Mouse (Mus musculus) kidney, adult 11 months (tissue): ENCODE measurements at regions not wholly inside any gene's neighbourhood (a gene's known extent, or its start where the extent isn't known, plus 50 kb on each side); places are given as distances from the start of the nearest gene placed in this dataset.
"Not testable (repeated sequence)": the region's sequence is repeated elsewhere in the genome, so short reads cannot be mapped to it uniquely, and the experiment has no call there.

Experiments used
- DNase-seq: peaks from one replicate; pipeline ENCODE4 v3.0.0; 2022

DNA sequence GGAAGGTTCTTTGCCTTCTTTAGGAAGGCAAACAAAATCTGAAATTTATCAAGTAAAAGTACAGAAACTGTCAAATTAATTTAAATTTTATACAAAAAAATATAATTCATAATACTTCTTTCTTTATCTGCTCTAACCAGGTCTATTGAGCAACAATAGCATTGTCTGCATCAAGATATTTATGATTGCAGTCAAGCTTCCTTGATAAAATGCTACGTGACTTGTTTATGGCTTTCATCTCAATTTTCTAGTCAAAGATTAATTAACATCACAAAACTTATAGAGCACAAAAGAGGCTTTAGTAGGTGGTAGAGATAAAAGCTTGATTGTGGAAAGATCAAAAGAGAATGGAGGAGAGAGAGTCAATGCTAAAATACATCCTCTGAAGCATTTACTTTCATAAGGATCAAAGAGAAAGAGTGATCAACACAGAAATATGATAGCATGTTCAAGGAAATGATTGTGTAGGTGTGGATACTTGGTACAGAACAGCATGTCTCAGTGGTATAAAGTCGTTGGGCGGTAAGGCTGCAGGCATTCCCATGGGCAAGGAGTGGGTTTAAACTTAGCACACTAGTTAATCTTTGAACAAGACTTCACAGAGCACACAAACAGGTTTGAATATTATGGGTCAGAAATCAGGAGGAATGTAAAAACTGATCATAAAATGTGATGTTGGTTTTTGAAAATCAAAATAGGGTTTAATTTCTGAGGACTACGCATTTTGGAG lies 164.3 kb upstream of the Speer4f2 start:
- peak; percentile 66 for DNase-seq

DNA sequence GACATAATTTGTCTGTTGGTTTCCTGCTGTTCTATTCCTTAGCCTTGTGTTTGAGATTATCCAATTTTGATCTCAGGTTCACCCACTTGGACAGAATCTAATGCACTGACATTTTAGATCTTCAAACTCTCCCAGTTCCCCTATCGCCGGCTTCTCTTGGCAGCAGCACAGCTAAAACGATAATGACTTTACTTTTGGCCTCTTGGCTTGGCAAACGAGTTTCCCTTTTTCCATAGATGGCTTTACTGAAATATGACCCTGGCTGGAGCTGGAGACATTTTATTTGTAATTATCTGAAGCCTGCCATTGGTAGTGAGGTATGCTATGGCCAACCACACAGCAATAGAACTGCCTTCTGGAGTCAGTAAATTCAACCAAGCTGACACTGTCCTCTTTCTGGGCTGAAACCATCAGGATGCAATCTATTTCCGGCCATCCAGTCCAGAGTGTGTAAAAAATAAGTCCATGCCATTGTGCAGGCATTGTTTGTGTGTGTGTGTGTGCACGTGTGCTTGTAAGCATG lies 162.2 kb upstream of the Speer4f2 start:
- no peak for DNase-seq

DNA sequence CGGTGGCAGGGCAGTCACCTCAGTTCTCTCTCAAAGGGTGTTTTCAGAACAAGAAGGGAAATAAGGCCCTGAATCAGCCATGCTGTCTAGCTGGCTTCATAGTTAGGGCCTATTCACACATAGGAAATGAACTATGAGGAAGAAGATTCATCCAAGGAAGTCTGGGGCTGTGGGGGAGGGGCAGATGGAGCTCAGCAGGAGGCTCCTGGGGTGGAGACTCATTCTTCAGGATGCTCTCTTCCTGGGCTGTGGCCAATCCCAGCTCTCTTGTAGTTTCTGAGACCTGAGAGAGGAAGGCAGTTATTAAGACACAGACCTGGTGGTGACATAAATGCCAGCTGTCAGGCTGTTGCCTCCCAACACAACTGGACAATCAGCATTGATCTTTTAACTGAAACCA lies 149.4 kb upstream of the Speer4f2 start:
- DNase-seq, result not testable (repeated sequence)

DNA sequence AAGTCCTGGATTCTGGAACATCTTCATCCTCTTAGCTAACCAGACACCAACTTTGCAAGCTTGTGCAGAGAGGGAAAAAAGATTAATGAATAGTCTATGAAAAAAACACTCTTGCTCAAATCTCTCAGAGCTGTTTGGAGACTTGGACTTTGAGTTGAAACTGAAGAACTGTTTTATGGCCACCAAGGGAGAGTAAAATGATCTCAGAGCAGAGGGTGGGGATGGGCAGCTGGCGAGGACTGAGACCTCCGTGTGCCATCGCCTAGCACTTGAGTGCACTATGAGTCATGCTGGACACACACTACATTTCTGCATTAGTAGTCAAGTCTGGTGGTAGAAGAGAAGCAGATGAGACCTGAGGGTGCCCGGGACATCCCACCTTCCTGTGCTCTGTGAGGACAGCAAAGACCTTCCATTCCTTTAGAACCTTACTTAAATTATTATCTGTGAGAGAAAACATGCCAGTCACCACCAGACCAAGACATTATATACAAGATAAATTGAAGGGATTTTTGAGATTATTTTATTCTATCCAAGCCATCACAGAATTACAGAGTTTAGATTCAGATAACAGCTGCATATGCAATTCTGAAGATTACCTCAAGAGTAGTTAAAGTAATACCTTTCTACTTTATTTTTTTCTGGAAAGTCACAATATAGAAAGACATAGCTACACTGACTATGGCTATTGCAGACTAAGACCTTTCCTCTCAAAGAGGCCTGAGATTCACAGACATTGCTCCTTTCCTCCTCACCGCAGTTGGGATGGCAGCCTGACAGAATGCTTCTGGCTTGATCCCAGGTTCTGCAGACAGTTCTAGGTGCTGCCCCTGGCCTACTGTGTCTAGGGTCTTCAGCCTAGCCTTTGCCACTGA lies 125.0 kb upstream of the Speer4f2 start:
- no peak for DNase-seq

DNA sequence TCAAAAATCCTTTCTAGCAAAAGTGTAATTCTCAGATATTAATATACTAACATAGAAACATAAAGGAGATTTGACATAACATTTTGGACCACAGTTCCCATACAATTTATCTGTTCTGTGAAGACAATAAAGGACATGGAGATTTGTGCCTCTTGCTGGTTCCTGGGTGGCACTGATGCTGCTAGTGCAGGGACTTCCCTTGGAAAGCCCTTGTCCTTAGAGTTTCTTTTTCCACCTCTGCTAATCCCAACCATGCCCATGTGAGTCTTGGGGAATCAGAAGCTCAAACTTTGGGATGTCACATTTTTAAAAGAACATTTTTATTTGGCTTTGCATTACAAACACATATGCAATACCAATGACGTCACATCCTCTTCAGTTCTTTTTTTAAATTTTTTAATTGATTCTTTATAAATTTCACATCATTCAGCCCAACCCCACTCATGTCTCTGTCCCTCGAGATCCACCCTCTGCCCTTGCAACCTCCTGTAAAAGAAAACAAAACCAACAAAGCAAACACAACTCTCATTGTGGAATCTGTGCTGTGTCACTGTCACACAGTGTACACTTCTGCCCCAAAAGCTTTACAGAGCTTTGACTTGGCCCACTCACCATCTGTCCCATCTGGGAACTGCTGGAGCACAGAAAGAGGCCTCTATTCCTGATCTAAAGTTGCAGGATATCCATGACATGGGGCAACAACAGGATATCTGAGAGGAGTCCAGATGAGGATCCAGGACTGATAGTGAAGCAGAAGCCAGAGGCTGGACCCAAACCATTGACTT lies 112.2 kb upstream of the Speer4f2 start:
- no peak for DNase-seq

DNA sequence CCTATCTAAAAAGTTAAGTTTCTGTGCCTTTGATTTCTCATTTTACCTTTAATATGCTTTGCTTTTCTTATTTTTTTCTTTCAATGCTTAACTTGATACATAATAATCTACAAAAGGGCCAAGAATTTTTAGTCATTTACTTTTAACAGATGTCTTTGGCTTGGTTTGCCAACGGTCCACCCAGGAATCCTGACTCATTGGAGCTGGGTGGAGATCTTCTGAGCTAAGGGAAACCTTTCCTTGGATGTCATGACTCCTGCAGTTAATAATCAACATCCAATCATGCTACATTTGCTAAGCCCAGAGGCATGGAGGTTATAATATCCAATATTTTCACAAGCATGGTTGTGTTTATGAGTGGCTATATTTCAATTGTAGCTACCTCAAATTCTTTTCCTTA lies 110.9 kb upstream of the Speer4f2 start:
- no peak for DNase-seq

DNA sequence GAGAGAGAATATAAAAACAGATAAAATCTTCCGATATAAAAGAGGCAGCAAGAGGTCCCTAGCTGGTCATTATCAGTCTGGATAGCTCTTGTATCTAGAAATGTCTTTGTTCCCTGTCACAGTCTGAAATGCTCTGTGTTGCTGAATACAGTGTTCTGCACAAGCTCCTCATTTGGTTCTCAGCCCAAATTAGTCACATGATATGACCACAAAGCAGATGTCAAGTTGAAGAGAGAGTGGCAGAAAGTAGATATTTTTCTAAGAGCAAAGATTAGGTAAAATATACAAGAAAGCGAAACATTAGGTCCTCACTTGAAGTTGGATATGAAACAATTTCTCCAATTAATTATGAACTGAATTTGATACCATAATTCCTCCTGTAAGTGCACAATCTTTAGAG lies 101.8 kb upstream of the Speer4f2 start:
- no peak for DNase-seq

DNA sequence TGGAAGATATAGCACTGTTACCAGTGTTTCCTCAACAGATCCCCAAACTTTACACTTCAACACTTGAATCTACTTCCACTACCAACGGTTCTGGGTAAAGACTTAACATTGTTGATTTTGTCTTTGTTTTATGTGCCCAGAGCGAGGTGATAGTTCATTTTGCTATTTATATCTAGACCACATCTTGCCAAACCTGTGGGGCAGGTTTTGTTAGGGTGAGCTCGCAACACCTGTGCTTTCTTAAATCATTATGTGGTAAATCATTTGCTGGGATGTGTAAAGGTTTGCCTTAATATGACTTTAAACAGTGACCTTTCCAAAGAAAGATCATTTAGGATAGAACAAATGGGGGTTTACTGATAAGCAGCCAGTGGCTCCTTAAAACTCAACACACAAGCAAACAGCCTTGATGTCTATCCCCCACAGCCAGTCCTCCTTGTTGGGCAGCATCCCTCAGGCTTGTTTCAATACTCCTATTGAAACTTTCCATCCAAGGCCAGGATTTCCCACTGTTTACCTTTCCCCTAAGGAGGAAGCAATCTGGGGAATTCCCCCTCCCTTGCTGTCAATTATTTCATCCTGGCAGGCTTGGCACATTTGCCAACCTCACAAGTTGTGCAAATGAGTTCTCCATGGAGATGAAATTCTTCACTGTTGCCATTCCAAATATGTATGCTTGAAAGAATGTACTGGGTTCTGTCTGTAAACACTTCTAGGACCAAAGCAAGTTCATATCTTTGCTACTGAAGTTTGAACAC lies 101.1 kb upstream of the Speer4f2 start:
- DNase-seq, result peak; percentile 72

DNA sequence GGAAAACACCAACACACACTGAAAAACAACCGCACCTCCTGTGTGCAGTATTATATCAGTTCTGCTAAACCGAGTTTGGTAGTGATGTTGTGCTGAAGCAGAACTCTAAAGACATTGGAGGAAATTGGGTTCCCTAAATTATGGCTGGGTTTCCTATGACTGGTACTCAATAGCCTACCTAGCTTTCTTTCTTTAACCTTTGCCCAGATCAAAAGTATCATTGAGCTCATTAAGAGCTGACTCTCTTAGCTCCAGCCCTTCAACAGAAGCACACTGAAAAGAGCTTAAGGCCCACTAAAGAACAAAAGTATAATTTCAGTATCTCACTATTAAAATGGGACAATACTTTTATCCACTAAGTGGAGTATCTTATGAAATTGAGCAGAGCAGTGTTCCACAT lies 97.6 kb upstream of the Speer4f2 start:
- DNase-seq, result no peak

DNA sequence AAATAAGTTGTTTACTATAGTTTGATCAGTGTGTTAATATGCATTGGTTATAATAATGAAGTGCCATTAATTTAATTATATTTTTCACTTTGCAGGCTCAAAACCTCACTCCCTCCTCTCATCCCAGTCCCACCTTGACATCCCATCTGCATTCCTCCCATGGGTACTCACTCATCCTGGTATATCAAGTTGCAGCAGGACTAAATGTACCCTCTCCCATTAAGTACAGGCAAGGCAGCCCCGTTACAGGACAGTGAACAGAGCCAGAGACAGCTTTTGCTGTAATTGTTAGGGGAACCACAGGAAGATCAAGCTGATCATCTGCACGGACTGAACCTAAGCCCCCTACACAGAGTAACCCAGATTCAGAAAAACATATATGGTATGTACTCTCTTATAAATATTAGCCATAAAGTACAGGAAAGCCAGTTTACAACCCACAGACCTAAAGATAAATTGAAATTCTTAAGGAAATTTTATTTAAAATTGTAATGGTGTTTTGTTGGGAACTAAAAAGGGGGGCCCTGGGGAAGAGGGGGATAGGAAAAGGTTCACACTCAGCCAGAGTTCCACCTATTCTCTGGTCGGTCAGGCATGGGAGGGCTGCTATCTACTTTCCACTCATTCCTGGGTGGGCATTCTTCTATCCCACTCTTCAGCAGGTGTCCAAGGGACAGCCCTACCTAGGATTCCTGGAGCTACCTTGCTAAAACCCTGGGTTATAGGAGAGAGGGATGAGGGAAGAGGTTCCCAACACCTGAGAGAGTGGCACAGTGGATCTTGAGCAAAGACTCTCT lies 96.0 kb upstream of the Speer4f2 start:
- no peak for DNase-seq

DNA sequence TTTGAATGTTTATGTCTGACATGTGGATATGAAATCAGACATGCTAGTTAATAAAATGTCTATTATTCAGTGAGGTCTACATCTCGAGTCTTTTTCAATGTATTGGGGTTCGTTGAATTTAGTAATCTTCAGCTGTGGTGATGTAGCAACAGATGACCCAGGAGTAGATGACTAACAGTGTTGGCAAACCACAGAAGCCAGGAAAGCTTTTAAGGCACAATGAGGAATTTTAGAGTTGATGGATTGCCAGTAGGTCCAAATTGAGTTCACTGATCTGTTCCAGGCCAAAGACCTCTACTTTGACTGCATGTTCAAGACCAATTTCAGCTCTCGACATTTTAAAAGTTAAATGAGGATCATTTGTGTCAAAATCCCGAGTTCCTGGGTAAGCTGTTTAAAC lies 92.8 kb upstream of the Speer4f2 start:
- no peak for DNase-seq

DNA sequence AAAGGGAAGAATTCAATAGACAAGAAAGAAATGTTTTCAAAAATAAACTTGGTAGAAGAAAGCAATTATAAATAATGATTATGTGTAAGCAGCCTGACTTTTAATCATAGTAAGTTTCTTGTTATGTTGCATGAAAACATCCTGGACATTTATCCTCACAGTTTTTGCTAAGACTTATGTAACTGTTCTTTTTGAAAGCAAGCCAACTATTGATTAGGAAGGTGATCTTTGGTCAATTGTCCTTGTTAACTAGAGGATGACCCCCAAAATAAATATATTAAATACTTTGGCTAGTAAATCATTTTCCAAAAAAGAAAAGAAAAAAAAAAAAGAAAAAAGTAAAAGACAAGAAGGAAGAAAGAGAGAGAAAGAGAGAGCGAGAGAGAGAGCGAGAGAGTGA lies 92.0 kb upstream of the Speer4f2 start:
- DNase-seq, result no peak

DNA sequence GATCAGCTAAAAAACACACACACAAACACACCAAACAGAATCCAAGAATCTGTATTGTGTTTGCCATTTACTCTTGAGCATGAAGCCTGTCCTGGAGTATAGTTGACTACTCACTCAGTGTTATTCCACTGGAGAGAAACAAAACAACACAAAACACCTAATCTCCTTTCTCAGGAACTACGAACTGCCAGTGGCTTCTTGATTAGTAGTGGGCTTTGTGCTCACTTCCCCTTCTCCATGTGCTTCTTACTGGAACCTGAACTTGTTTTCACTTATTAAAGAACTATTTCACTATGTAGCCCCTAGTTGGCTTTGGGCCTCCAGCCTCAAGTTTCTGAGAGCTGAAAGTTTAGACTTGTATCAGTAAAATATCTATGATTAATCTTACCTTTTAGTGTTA lies 84.0 kb upstream of the Speer4f2 start:
- no peak for DNase-seq

DNA sequence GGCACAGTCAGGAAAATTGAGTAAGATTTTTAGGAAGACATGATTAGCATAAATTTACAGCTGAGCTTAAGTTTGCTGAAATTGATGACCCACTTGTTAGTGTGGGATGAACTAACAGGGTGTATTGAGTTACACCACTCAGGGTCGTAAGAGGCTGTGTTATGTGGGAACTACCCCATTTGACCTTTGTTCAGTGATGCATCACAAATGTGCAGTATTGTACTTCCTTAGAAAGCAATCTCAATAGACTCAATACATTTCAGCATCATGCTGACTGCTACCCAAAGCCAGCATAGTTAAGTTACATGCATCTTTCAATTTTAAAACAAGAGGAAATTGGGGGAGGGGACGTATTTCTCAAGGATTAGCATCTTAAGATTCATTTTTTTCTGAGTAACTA lies 80.4 kb upstream of the Speer4f2 start:
- no peak for DNase-seq

DNA sequence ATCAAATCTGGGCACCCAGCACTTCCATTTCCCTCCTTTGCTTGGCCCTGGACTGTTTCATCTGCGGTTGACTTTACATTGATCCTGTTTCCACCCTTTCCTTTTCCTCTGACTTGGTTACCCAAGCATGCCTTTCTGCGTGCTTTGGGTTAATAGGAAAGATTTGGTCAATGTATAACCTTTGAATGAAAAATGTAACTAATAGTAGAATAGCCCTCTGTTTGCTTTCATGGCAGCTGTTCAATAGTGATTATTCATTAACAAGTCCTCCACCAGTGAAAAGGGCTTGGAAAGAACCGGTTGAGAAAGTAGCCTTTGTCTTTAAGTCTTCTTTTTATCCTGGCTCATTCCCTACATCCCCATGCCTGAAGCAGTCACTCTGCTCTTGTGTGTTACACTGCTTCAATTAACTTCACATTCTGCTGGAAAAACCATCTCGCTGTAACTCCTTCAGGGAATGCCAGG lies 76.4 kb upstream of the Speer4f2 start:
- DNase-seq, result peak; percentile 71

DNA sequence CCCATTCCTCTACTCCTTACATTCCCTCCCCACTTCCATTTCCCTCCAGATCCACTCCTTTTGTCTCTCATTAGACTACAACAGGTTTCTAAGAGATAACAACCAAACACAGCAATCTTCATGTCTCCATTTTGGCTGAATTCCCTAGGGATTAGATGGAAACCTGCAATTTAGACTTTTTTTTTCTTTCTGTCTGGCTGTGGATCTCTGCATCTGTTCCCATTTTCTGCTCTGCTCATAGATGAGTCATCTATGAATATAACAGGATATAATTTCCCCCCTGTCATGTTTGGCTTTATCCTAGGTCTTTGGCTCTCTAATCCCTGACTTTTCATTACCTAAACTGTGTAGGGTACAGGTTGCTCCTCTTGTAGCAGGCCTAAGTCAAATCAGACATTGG lies 73.1 kb upstream of the Speer4f2 start:
- no peak for DNase-seq

DNA sequence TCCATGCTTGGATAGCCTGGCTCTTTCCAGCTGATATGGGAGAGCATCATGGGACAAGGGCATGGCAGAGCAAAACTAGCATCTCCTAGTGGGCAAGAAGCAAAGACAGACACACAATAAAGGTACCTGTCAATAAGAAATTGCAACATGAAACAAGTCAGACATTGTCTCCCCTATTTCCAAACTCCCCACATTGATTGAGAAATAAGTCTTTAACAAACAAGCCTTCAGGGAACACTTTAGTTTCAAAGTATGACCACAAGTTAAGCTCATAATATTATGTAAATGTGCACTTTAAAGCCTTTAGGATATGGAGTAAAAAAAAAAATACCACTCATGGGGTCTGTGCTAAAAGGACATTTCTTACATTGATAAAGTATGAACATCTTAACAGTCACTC lies 51.5 kb upstream of the Speer4f2 start:
- DNase-seq, result no peak
